Mouse (Mus musculus): ENCODE measurements around the gene Xpnpep1. TPM values are rescaled to one million over a fixed set of nuclear protein-coding genes. Genes with fewer than 3 reads are reported as not detected.

Xpnpep1 gene
- 132 and 138 TPM in 2 replicates for polyA plus RNA-seq (2015; fragmentation: Nextera tagmentation; extraction: Ambion mirVana)

DNA sequence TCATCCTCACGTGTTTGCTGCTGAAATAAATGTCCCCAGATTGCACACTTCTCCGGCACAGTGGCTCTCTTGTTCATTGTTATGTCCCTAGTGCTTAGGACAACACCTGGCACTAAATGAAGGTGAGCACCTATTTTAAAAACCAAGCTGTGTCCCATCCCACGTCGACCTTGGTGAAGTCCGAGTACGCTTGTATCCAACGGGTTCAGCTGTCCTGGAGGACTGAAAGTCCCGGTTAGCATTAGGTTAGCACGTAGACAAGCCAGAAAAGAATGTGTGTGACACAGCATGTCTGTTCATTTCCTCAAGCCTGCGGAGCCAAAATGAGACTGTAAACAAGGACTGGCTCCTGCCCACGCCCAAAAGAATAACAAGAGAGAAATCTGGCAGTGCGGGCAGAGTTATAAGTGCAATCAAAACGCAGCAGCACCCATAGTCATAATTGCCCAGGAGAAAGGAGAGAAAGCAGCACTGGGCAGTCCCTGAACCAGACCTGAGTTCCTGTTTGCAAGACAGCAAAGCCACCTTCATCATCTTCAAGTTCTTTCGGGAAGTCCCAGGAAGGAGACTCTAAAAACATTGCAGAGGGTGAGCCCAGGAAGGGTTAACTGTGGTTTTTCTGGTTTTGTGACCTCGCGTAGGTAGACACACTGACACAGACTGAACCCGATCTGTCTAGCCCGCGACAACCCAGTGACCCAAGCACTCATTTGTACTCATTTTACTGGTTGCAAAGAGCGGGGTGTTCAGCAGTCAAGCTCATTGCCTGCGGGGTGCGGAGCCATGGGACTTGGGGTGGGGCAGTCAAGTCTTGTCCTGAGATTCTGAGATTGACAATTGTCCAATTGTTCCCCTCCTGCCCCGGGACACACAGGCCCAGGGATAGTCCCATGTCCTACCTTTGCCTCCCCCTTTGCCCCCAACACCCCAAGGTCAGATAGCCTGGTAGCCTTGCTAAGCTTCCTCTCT is at the start of gene Xpnpep1:
Gene Xpnpep1 (minus strand): TSS at position 51 of the 969 bp plus-strand sequence.
- peak within 1 kb of the TSS; percentile 90 for H3K4me3 ChIP-seq
- 88% methylated on average over 23 of the region's 23 CpGs for WGBS
- H3K9me3 ChIP-seq = no peaks in the 10 kb centered on the region
- H3K27ac ChIP-seq = peak within 1 kb of the TSS; percentile 93
- H3K4me1 ChIP-seq (replicated peaks) = peaks cover 15% of the 10 kb centered on the region
- ATAC-seq (ENCODE audit: low FRiP score) = no peak
- peak within 1 kb of the TSS; percentile 83 for H3K4me2 ChIP-seq
- H3K9ac ChIP-seq = peak within 1 kb of the TSS; percentile 63
- no peaks in the 10 kb centered on the region for H3K36me3 ChIP-seq
- no peaks in the 10 kb centered on the region for H3K27me3 ChIP-seq

- H3K9ac ChIP-seq = no peak overlapping the region
- no peaks in the 10 kb centered on the region for H3K36me3 ChIP-seq
- peak overlapping the region; percentile 53 for H3K27ac ChIP-seq
- peak overlapping the region; percentile 22 for H3K4me2 ChIP-seq
- no peaks in the 10 kb centered on the region for H3K9me3 ChIP-seq
- no peak overlapping the region for H3K4me3 ChIP-seq
- WGBS = 25% methylated on average over 25 of the region's 25 CpGs
- peaks cover 21% of the 10 kb centered on the region for H3K4me1 ChIP-seq (replicated peaks)
- peak; percentile 39; the same call in 1 of the 2 replicates for ATAC-seq (ENCODE audit: low FRiP score)
- H3K27me3 ChIP-seq = no peaks in the 10 kb centered on the region
Observed at GRCm38 (mm10) chr19:53087268-53088143, 47.5 kb upstream of the Xpnpep1 start.

DNA sequence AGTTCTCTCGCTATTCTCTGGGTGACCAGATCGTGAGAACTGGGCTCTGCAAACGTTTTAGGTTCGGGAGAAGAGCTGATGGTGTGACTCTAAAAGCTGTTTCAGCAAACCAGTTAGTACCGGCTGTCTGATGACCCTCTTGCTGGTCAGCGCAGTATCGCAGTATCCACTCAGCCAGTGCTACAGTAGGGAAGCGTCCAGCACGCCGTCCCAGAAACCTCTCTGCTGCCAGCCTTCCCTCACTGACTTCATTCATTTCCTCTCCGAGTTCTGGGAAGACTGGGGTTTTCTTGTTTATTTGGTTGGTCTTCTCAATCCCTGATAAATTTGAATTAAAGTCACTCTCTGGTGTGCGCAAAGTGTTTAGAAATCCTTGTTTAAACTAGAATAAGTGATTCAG is 46.8 kb upstream of the Xpnpep1 start:
- Histone ChIP-seq H3K36me3 (no peaks in the 10 kb centered on the region), H3K9ac (no peak overlapping the region), H3K27me3 (no peaks in the 10 kb centered on the region), H3K9me3 (no peaks in the 10 kb centered on the region), H3K27ac (0 out of 2 replicates have a peak overlapping the region, but pooled peaks have one; percentile 53), H3K4me2 (peak overlapping the region; percentile 22; the same call in 1 of the 2 replicates), H3K4me3 (no peak overlapping the region), H3K4me1 (replicated peaks) (peaks cover 21% of the 10 kb centered on the region)
- ATAC-seq (ENCODE audit: low FRiP score) = no peak
- WGBS = 51% methylated on average over 12 of the region's 12 CpGs

GRCm38 (mm10) chr19:53084735-53085134 is 44.7 kb upstream of the Xpnpep1 start:
- no peak overlapping the region for H3K9ac ChIP-seq
- no peak overlapping the region for H3K4me2 ChIP-seq
- 72% methylated on average over 5 of the region's 5 CpGs for WGBS
- no peaks in the 10 kb centered on the region for H3K36me3 ChIP-seq
- H3K27ac ChIP-seq = no peak overlapping the region
- no peaks in the 10 kb centered on the region for H3K9me3 ChIP-seq
- peaks cover 15% of the 10 kb centered on the region for H3K4me1 ChIP-seq (replicated peaks)
- ATAC-seq (ENCODE audit: low FRiP score) = no peak
- H3K4me3 ChIP-seq = no peak overlapping the region
- no peaks in the 10 kb centered on the region for H3K27me3 ChIP-seq

- H3K4me2 ChIP-seq = no peak overlapping the region
- no peaks in the 10 kb centered on the region for H3K27me3 ChIP-seq
- no peaks in the 10 kb centered on the region for H3K36me3 ChIP-seq
- no peak overlapping the region for H3K4me3 ChIP-seq
- 87% methylated on average over 8 of the region's 8 CpGs for WGBS
- no peak overlapping the region for H3K27ac ChIP-seq
- H3K4me1 ChIP-seq (replicated peaks) = peaks cover 12% of the 10 kb centered on the region
- H3K9ac ChIP-seq = no peak overlapping the region
- no peaks in the 10 kb centered on the region for H3K9me3 ChIP-seq
- ATAC-seq (ENCODE audit: low FRiP score) = no peak
Observed at GRCm38 (mm10) chr19:53082862-53083261, 42.8 kb upstream of the Xpnpep1 start.

DNA sequence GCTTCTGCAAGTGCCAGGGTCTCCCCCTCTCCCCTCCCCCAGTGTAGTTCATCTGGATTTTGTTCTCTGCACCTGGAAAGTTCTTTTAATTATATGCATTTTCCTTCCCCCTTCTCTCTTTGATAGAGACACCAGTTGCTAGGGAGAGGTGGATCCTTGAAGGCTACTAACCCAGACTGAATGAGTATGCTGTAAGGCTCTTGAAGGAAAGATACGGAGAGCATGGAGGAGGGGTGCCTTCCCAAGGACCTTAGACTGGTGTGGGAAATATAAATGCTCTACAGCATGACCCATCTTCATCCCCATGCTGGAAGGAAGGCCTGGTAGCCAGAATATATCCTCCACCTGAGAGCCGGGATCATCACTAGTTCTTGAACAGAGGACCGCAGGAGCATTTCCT is 41.3 kb upstream of the Xpnpep1 start:
- Histone ChIP-seq H3K9ac (no peak overlapping the region), H3K36me3 (no peaks in the 10 kb centered on the region), H3K4me2 (no peak overlapping the region), H3K4me3 (no peak overlapping the region), H3K27ac (no peak overlapping the region), H3K9me3 (no peaks in the 10 kb centered on the region), H3K4me1 (replicated peaks) (no peaks in the 10 kb centered on the region; the same call in 1 of the 2 replicates), H3K27me3 (no peaks in the 10 kb centered on the region)
- WGBS = 87% methylated on average over 3 of the region's 3 CpGs
- ATAC-seq (ENCODE audit: low FRiP score) = no peak

DNA sequence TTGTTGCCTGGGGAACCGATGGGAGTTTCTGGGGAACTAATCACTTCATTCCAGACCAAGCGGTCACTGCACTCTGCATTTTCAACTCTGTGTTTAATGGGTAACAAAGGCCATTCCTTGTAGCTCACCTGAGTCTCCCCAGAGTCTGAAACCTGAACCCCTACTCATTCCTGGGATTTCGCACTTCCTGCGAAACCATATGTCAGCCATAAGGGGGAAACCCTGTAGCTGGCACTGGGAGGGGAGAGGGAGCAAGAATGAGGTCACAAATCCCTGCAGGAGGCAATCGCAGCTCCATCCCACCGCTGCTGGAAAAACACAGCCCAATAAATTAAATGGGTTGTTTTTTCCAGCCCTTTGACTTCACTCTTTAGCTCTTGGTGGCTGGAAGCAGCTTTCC is 40.9 kb upstream of the Xpnpep1 start:
- Histone ChIP-seq H3K27ac (no peak overlapping the region), H3K4me1 (replicated peaks) (no peaks in the 10 kb centered on the region; the same call in 1 of the 2 replicates), H3K36me3 (no peaks in the 10 kb centered on the region), H3K9ac (no peak overlapping the region), H3K4me3 (no peak overlapping the region), H3K4me2 (no peak overlapping the region), H3K27me3 (no peaks in the 10 kb centered on the region), H3K9me3 (no peaks in the 10 kb centered on the region)
- WGBS = 43% methylated on average over 6 of the region's 6 CpGs
- ATAC-seq (ENCODE audit: low FRiP score) = no peak

DNA sequence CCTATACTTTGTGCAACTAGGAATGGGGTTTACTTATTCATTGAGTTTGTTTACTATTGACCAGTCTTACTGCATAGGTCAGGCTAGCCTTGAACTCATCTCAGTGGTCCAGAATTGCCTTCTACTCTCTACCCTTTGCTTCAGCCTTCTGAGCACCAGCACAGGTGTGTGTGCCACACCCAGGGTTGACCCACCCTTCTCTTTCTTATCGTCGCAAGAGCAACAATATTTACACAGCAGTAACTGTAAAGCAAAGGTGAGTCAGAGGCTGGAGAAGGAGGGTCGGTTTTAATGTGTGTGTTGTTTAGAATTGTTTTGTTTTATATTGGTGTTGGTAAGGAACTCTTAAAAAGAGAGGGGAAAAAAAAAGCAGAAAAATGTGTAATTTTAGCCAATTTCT is 40.5 kb upstream of the Xpnpep1 start:
- Histone ChIP-seq H3K36me3 (no peaks in the 10 kb centered on the region), H3K9ac (no peak overlapping the region), H3K4me3 (no peak overlapping the region), H3K27me3 (no peaks in the 10 kb centered on the region), H3K4me2 (no peak overlapping the region), H3K4me1 (replicated peaks) (no peaks in the 10 kb centered on the region; the same call in 1 of the 2 replicates), H3K9me3 (no peaks in the 10 kb centered on the region), H3K27ac (no peak overlapping the region)
- ATAC-seq (ENCODE audit: low FRiP score) = no peak
- 77% methylated on average over 3 of the region's 3 CpGs for WGBS

GRCm38 (mm10) chr19:53080026-53080425 is 40.0 kb upstream of the Xpnpep1 start:
- Histone ChIP-seq H3K36me3 (no peaks in the 10 kb centered on the region), H3K4me2 (no peak overlapping the region), H3K4me3 (no peak overlapping the region), H3K27ac (no peak overlapping the region), H3K27me3 (no peaks in the 10 kb centered on the region), H3K9ac (no peak overlapping the region), H3K9me3 (no peaks in the 10 kb centered on the region), H3K4me1 (replicated peaks) (no peaks in the 10 kb centered on the region; the same call in 1 of the 2 replicates)
- no peak for ATAC-seq (ENCODE audit: low FRiP score)
- 88% methylated on average over 11 of the region's 11 CpGs for WGBS

- H3K9me3 ChIP-seq = no peaks in the 10 kb centered on the region
- no peaks in the 10 kb centered on the region for H3K27me3 ChIP-seq
- H3K9ac ChIP-seq = no peak overlapping the region
- H3K27ac ChIP-seq = no peak overlapping the region
- H3K4me3 ChIP-seq = no peak overlapping the region
- no peak for ATAC-seq (ENCODE audit: low FRiP score)
- H3K36me3 ChIP-seq = no peaks in the 10 kb centered on the region
- H3K4me2 ChIP-seq = no peak overlapping the region
- 81% methylated on average over 9 of the region's 9 CpGs for WGBS
- no peaks in the 10 kb centered on the region; the same call in 1 of the 2 replicates for H3K4me1 ChIP-seq (replicated peaks)
Observed at GRCm38 (mm10) chr19:53078271-53079085, 38.5 kb upstream of the Xpnpep1 start.

- 90% methylated on average over 5 of the region's 5 CpGs for WGBS
- H3K9me3 ChIP-seq = no peaks in the 10 kb centered on the region
Observed at GRCm38 (mm10) chr19:53077278-53077677, 37.3 kb upstream of the Xpnpep1 start.

More at GRCm38 (mm10) chr19:53077278-53077677, 37.3 kb upstream of the Xpnpep1 start:
- Histone ChIP-seq H3K4me1 (replicated peaks) (no peaks in the 10 kb centered on the region; the same call in 1 of the 2 replicates), H3K4me2 (no peak overlapping the region), H3K36me3 (no peaks in the 10 kb centered on the region), H3K9ac (no peak overlapping the region), H3K27ac (no peak overlapping the region), H3K27me3 (no peaks in the 10 kb centered on the region), H3K4me3 (no peak overlapping the region)
- no peak for ATAC-seq (ENCODE audit: low FRiP score)
